Mouse (Mus musculus) right cerebral cortex, postnatal 10 days (tissue): ENCODE results near the gene Pym1.
"Not testable (repeated sequence)": the region's sequence is repeated elsewhere in the genome, so short reads cannot be mapped to it uniquely, and the experiment has no call there.

Experiments
- DNase-seq, 2 experiments: peaks; one replicate each; pipeline ENCODE4 v3.0.0; 2021; ENCODE audit warnings: low spot score in 2 of 2

Gene Pym1

GRCm38 (mm10) chr10:128747646-128748251, at the start of gene Pym1:
Gene Pym1, plus strand, starts transcription at chr10:128747889.
- peak; percentile 68 to 70 for DNase-seq

DNA sequence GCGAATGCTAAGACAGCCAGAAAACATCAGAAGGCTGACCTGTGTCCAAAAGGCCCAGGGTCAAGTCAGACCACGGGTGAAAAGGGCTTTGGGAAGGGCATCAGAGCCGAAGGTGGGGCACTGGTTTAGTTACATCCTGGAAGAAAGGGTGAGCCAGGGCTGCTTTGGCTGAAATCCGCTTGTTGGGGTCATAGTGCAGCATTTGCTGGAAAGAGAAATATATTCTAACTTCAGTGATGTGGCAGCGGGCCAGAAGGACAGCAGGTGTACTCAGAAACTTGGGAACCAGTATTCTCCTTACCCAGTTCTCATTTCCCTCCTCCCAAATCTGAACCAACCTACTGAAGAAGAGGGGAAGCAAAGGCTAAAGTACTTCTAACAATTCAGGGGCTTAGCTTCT, 48.7 kb upstream of the Pym1 start:
- peak; percentile 43 to 49 for DNase-seq

GRCm38 (mm10) chr10:128699611-128700010, 48.1 kb upstream of the Pym1 start:
- DNase-seq: no peak

DNA sequence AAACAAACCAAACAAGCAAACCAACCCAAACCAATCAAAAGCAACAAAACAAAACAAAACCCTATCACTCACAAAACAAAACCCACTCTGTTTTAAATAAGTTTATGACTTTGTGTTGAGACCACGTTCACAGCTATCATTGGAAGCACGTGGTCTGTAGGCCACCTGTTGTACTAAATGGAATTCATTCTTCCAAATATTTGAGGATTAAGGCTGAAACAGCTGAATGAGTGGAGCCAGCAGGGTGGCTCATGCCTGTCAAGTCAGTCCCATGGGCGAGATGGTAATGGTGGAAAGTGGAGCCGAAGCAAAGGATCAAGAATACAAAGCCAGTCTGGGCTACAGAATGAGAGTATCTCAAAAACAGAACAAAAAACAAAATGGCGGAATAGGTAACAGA, 47.0 kb upstream of the Pym1 start:
- no peak for DNase-seq

GRCm38 (mm10) chr10:128702328-128703007, 45.2 kb upstream of the Pym1 start:
- DNase-seq: no peak

DNA sequence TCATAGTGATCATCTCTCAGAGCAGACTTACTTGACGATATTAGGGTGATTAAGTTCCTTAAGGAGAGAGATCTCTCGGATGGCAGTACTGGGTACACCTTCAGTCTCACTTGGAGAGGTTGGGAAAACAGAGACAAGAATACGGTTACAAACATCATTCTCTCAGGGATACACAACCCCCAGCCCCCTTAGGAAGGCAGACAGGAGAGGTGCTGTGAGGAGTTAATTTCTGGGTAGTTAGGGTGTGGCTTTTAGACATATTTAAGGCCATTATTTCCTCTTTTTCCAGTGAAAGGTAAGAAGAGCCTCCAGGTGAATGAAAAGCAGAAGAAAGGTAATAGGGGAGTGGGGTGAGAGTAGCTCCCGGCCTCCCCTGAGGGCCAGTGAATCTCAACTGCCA, 43.8 kb upstream of the Pym1 start, which contains the start of gene Pmel:
TSS of gene Pmel (plus strand) at position 301 of the 400 bp plus-strand sequence.
- DNase-seq: no peak

DNA sequence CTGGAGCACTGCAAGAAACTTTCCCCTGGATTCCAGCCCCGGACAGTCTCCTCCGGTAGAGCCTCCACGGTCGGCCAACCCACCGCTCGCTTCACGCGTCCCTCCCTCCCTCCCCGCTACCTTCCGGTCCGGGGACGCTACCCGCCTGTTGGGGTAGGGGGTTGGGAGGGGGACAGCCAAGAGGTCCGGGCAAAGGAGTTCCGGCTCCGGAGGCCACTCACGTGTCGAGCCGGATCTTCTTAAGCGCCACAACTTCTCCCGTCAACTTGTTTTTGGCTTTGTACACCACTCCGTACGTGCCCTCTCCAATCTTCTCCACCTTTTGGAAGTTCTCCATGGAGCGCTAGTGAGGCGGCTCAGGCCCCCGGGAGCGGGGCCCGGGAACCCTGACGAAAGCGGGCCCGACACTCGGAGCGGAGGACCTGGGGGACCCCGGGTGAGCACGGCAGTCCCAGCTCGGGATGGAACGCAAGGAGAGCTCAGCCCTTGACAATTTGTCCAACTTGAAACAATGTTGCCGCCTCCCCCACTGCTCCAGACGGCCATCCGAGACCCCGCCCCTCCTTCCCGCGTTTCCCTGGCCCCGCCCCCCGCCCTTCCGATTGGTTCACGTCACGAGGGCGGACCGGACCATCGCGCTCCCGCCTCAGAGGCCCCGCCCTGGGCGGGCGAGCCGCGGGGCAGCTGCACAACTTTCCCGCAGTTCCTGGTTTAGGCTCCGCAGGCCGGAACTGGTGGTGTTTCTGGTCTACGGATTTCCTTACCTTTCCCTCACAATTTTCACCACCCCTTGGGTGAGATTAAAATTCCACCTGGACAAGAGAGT, 43.0 kb upstream of the Pym1 start, which contains the start of gene Cdk2:
TSS of gene Cdk2 (minus strand) at position 541 of the 826 bp plus-strand sequence.
- peak; percentile 92 for DNase-seq

GRCm38 (mm10) chr10:128705317-128705693, 42.4 kb upstream of the Pym1 start:
- peak; percentile 34 to 49 for DNase-seq

DNA sequence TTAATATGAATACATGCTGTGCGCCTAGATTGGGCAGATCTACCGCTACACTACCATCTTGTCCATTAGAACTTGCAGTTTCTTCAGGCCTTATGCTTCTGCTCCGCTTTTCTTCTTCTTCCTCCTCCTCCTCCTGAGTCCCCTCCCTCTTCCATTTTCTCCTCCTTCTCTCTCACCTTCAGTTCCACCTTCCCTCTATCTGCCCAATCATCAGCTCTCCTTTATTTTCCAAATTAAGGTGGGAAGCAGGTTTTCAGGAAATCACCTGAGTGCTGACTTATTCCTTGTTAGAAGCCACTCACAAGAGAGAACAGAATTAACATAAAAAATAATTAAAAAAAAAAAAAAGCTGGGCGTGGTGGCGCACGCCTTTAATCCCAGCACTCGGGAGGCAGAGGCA, 36.4 kb upstream of the Pym1 start:
- not testable (repeated sequence) for DNase-seq

- DNase-seq: no peak
These were observed 31.8 kb upstream of the Pym1 start for GRCm38 (mm10) chr10:128715559-128716537.

GRCm38 (mm10) chr10:128725466-128725865, 22.2 kb upstream of the Pym1 start:
- not testable (repeated sequence) for DNase-seq

DNA sequence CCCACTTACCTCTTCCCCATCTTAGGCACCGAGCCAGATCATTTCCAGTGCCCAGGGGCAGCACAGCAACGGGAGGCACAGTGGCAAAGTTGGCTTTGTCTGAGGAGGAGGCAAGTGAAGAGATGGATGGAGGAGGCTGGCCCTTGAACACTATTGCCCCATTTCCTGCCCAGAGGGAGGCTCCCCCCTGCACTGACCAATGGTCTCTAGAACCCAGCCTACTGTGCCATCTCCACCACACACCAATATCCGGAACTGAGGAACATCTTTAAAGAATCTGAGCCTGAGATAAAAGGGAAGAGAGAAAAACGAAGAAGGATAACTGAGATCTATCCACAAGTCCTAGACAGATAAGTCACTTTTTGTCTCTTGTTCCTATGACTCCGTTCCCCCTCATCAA, 19.6 kb upstream of the Pym1 start:
- DNase-seq: no peak

DNA sequence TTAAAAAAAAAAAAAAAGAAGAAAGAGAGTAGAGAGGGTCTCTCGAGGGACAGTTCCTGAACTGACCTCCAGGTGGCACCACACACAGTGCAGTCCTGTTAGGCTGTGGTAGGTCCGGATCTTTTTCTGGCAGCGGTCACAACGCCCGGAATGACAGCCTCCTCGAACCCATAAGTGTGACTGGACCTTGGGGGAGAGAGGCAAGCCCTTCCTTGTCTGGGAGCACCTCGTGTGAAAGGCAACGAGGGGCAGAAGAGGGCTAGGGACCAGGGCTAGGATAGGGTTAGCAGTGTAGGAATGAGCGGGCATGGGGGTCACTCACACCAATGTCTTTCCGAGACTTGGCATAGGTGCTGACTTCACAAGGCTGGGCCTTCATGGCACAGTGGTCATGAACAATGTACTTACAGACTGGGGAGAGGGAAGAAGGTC, 16.7 kb upstream of the Pym1 start:
- DNase-seq: peak; percentile 64 to 82

DNA sequence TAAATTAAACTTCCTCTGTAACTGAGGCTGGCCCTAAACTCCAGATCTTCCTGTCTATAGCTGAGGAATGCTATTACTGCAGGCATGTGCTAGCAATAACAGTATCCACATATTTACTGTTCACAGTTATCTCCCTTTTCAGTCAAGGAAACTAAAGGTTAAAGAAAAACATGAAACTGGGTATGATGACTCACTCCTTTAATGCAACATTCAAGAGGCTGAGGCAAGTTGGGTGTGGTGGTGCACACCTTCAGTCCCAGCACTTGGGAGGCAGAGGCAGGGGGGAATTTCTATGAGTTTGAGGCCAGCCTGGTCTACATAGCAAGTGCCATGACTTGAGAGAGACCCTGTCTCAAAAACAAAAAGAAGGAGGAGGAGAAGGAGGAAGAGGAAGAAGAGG, 15.7 kb upstream of the Pym1 start:
- DNase-seq: no peak

- no peak for DNase-seq
These were observed 10.3 kb upstream of the Pym1 start for GRCm38 (mm10) chr10:128737435-128737834.

DNA sequence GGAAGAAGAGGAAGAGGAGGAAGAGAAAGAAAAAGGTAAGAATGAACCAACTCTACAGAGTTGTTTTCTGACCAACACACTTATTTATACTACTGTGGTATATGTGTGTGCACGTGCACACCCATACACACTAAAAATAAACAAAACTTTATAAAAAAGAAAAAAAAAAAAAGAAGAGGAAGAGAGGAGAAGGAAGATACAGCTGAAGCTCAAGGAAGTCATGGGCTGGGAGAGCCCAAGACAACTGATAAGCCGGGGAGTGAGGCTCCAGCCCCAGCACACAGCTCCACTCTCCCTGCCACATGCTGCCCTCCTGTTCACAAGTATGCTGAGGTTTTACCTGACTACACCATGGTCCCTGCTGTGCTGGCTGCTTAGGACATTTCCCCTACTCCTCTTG, 7.4 kb upstream of the Pym1 start:
- DNase-seq: no peak

DNA sequence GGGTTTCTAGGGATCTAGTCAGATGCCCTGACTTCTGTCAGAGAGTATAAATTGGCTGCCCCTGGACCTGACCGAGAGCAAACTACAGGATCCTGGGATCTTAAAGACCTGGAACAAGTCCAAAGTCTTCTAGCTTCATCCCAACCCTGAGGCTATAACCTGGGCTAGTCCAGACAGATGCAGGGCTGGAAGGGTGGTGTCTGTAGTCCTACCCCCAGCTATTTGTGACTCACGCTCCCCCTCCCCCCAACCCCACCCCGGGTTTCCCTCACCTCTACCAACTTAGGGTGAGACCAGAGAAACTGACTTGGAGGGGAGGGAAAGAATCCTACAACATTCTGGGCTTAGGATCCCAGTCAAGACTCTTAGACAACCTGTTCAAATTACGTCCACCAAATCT, 5.1 kb upstream of the Pym1 start:
- no peak for DNase-seq

- DNase-seq: no peak
These were observed 4.5 kb upstream of the Pym1 start for GRCm38 (mm10) chr10:128743235-128743634.

GRCm38 (mm10) chr10:128743791-128744191, 3.9 kb upstream of the Pym1 start:
- peak; percentile 40 to 50 for DNase-seq

DNA sequence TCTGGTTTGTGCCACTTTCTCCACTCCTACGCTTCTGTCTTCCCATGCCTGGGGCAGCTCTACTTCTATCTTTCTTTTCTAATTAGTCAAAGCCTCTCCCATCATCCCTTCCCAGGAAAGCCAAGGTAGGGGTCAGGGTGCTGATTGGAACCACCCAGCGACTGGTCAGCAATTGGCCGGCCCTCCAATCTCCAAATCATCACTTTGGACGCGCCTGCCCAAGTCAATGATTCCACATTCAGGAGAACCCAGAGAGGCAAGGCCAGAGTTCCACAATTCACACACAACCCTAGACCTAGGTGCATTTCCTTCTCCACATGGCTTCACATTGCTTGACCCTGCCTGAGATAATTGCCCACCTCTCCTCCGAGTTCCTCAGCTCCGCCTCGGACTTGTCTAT, 3.5 kb upstream of the Pym1 start:
- DNase-seq: no peak
